ENCODE assay signal across 8 mouse cellular contexts in genomic region chr14:120076192-120076591, GRCm38 (mm10). TPM values are rescaled to one million over a fixed set of nuclear protein-coding genes. Genes with fewer than 3 reads are reported as not detected.
DNase-seq lines count a peak whose midpoint lies in the region; ATAC-seq and TF ChIP-seq lines count a peak whose summit lies in the region.
"Had no signal": no experiment of that assay in that cellular context is flagged by ENCODE, and none has a peak within 500 bp of the region (broad histone marks: within the 10 kb centered on the region; RNA-seq: fewer than 3 reads in every experiment).

No protein-coding gene starts in this region.

- no peaks in the 10 kb centered on the region for H3K27me3 ChIP-seq in intestine, postnatal 0 days (replicated peaks; ENCODE audit: control insufficient read depth, insufficient read depth, low read length)
- H3K27me3 ChIP-seq in intestine, embryonic 16.5 days (replicated peaks; ENCODE audit: control insufficient read depth, insufficient read depth, low read length), result no peaks in the 10 kb centered on the region
- no peaks in the 10 kb centered on the region for H3K27me3 ChIP-seq in E14TG2a.4 (ENCODE audit: insufficient read depth, low read length)

- WGBS in intestine, postnatal 0 days, result 50% methylated on average over 2 of the region's 2 CpGs
- WGBS in intestine, embryonic 16.5 days, result 50% methylated on average over 2 of the region's 2 CpGs

- no peaks in the 10 kb centered on the region for H3K36me3 ChIP-seq in intestine, postnatal 0 days (ENCODE audit: control insufficient read depth, insufficient read depth)
- no peaks in the 10 kb centered on the region for H3K36me3 ChIP-seq in intestine, embryonic 16.5 days (ENCODE audit: control insufficient read depth, insufficient read depth, low read length)
- H3K36me3 ChIP-seq in E14TG2a.4 (ENCODE audit: insufficient read depth, low read length), result no peaks in the 10 kb centered on the region

- no peaks in the 10 kb centered on the region for H3K9me3 ChIP-seq in intestine, postnatal 0 days (ENCODE audit: control insufficient read depth)
- H3K9me3 ChIP-seq in intestine, embryonic 16.5 days (ENCODE audit: control insufficient read depth, low read length), result no peaks in the 10 kb centered on the region
- peaks cover 4% of the 10 kb centered on the region; the same call in 1 of the 2 replicates for H3K9me3 ChIP-seq in E14TG2a.4 (ENCODE audit: low read length)

- peak; percentile 77 for TF ChIP-seq CTCF in intestine, postnatal 0 days (IDR thresholded peaks at IDR 0.05; ENCODE audit: low read depth)
- 0 out of 2 replicates have a peak, but pooled peaks have one; percentile 12 for TF ChIP-seq CTCF in E14TG2a.4 (conservative IDR thresholded peaks at IDR 0.05; ENCODE audit: low read length)

- H3K4me3 ChIP-seq in intestine, postnatal 0 days (ENCODE audit: low read depth, low read length), result no peak overlapping the region
- no peak overlapping the region for H3K4me3 ChIP-seq in intestine, embryonic 16.5 days (ENCODE audit: low read length)
- H3K4me3 ChIP-seq in E14TG2a.4 (replicated peaks; ENCODE audit: low read length), result no peak overlapping the region

- ATAC-seq in intestine, postnatal 0 days, result no peak
- ATAC-seq in intestine, embryonic 16.5 days, result no peak
- ATAC-seq in granulocyte monocyte progenitor cell, adult 5-6 weeks (replicated peaks; ENCODE audit: poor library complexity, severe bottlenecking), result peak; percentile 79
- no peak for ATAC-seq in megakaryocyte-erythroid progenitor cell, adult 5-6 weeks (replicated peaks; ENCODE audit: low FRiP score, low TSS enrichment, poor library complexity, severe bottlenecking)

- no peaks in the 10 kb centered on the region for H3K4me1 ChIP-seq in intestine, postnatal 0 days (replicated peaks; ENCODE audit: control insufficient read depth, insufficient read depth, low read length)
- H3K4me1 ChIP-seq in intestine, embryonic 16.5 days (ENCODE audit: control insufficient read depth, insufficient read depth, low read length), result no peaks in the 10 kb centered on the region
- H3K4me1 ChIP-seq in E14TG2a.4 (replicated peaks; ENCODE audit: low read depth, low read length), result no peaks in the 10 kb centered on the region

- no peak overlapping the region for H3K27ac ChIP-seq in intestine, postnatal 0 days (ENCODE audit: low read depth, low read length)
- H3K27ac ChIP-seq in intestine, embryonic 16.5 days (ENCODE audit: low read length), result no peak overlapping the region

- H3K4me2 ChIP-seq in intestine, postnatal 0 days (replicated peaks; ENCODE audit: low read depth), result no peak overlapping the region
- H3K4me2 ChIP-seq in intestine, embryonic 16.5 days (ENCODE audit: low read depth, low read length), result no peak overlapping the region

- peak; percentile 73 for DNase-seq in 3T3-L1 (ENCODE audit: low read depth, low spot score)
- DNase-seq in right cerebral cortex, postnatal 36 days (ENCODE audit: low spot score in 2 of 2), result no peak

- no peak overlapping the region for H3K9ac ChIP-seq in intestine, postnatal 0 days (ENCODE audit: low read depth, low read length)
- no peak overlapping the region for H3K9ac ChIP-seq in intestine, embryonic 16.5 days (ENCODE audit: low read depth, low read length)

RNA-seq across cellular contexts. Expression of gene Oxgr1, which starts 34.0 kb away (rescaled TPM):
- polyA plus RNA-seq in intestine, postnatal 0 days (2015; fragmentation: Nextera tagmentation; extraction: Ambion mirVana), result not detected in 2 replicates
- not detected in 2 replicates for polyA plus RNA-seq in intestine, embryonic 16.5 days (2015; fragmentation: Nextera tagmentation; extraction: Ambion mirVana)
- total RNA-seq in granulocyte monocyte progenitor cell, adult 5-6 weeks (2014; fragmentation: Nextera tagmentation), result not detected in 2 replicates
- not detected in 2 replicates for total RNA-seq in granulocyte monocyte progenitor cell, adult 5-6 weeks (2017)
- total RNA-seq in megakaryocyte-erythroid progenitor cell, adult 5-6 weeks (2014; fragmentation: Nextera tagmentation), result not detected in 2 replicates
- total RNA-seq in megakaryocyte-erythroid progenitor cell, adult 5-6 weeks (2017), result not detected in 2 replicates
- polyA plus RNA-seq: neural tube, embryonic 14.5 days had no signal
